Mouse (Mus musculus) bone marrow macrophage, adult 2 months (primary cell): Measurements from ENCODE around the gene Tal1.

Experiments used
- CTCF ChIP-seq: IDR thresholded peaks from 2 replicates; pipeline ENCODE4 v1.5.1; 2012; ENCODE audit warnings: low read depth, mild to moderate bottlenecking, low read length, moderate library complexity
- POLR2A ChIP-seq: IDR thresholded peaks from 2 replicates; pipeline ENCODE4 v1.6.1; 2012; ENCODE audit warnings: mild to moderate bottlenecking, low read depth, low read length, borderline replicate concordance

DNA sequence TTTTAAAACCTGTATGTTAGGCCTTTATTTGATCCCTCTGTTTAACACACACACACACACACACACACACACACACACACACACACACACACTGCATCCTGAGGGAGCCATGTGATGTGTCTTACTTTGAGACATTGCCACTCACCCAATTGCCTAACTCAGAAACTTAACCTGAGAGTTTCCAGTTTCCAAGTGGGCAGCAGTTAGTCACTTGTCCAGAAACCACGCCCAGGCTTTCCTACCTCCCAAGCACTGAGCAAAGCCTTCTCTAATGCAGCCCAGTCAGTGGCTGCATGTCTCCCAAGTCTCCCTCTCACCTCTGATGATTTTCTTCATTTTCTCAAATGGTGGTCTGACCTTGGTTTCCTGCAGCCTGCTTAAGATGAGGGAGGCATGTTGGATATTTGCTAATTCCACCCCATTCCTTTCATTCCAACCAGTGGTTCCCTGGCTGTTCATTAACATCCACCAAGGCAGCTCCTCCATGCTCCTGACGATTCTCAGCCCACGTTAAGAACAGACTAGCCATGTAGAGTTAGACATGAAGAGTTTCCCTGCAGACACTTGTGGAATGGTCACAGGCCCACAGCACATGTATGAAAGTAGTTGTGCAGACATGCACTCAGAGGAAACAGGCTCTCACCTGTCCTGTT, 30.7 kb downstream of the Tal1 start:
- no peak for TF ChIP-seq POLR2A
- TF ChIP-seq CTCF, result no peak
